Mouse (Mus musculus): ENCODE results near the gene 1810049J17Rik. TPM values are rescaled to one million over a fixed set of nuclear protein-coding genes. Genes with fewer than 3 reads are reported as not detected.

The 1810049J17Rik gene
- polyA plus RNA-seq, 1 experiment from 2014 or later = 1.5 TPM

Other genes starting within 250 kb of the 1810049J17Rik start
- 118 and 137 TPM in 2 replicates for gene Zfr, start 204.1 kb downstream of the 1810049J17Rik start, polyA plus RNA-seq (2016; fragmentation: Nextera tagmentation; extraction: Ambion mirVana)
- gene Mtmr12, start 116.9 kb downstream of the 1810049J17Rik start, polyA plus RNA-seq (2016; fragmentation: Nextera tagmentation; extraction: Ambion mirVana) = 12.4 and 14.0 TPM in 2 replicates
- 96.7 and 98.4 TPM in 2 replicates for gene Golph3, start 449 bp downstream of the 1810049J17Rik start, polyA plus RNA-seq (2016; fragmentation: Nextera tagmentation; extraction: Ambion mirVana)

Data from neural tube, embryonic 12.5 days (tissue).